Mouse (Mus musculus): ENCODE measurements at regions not wholly inside any gene's neighbourhood (a gene's known extent, or its start where the extent isn't known, plus 50 kb on each side); places are given as distances from the start of the nearest gene placed in this dataset.

- TF ChIP-seq POLR2A (IDR thresholded peaks at IDR 0.05; ENCODE audit: control insufficient read depth, low read depth, low read length) (no peak), CTCF (IDR thresholded peaks at IDR 0.05; ENCODE audit: control insufficient read depth, insufficient read depth, insufficient replicate concordance, low read depth, low read length) (no peak)
Observed at GRCm38 (mm10) chr5:82203606-82204005, 1151.4 kb downstream of the Tecrl start.
